Mouse (Mus musculus): Measurements from ENCODE around the gene Akr1c20. TPM values are rescaled to one million over a fixed set of nuclear protein-coding genes. Genes with fewer than 3 reads are reported as not detected.

The Akr1c20 gene
- not detected in 2 replicates for polyA plus RNA-seq (2012; rRNA removed)
- polyA plus RNA-seq (2014; fragmentation: Nextera tagmentation; extraction: Ambion mirVana) = not detected in 2 replicates

- no peaks in the 10 kb centered on the region for H3K9me3 ChIP-seq (ENCODE audit: control insufficient read depth, low read length)
- no peak within 1 kb of the TSS for H3K27ac ChIP-seq (replicated peaks; ENCODE audit: low read depth, low read length)
- H3K4me3 ChIP-seq (replicated peaks; ENCODE audit: low read length) = no peak within 1 kb of the TSS
- no peak for TF ChIP-seq POLR2A (IDR thresholded peaks at IDR 0.05; ENCODE audit: borderline replicate concordance, extremely low read depth, insufficient read depth, insufficient read length)
- ATAC-seq (ENCODE audit: low FRiP score, low read depth) (no peak), DNase-seq (ENCODE audit: low spot score) (no peak)
- H3K36me3 ChIP-seq (ENCODE audit: control insufficient read depth, insufficient read depth, low read length) = no peaks in the 10 kb centered on the region
- H3K4me2 ChIP-seq (replicated peaks; ENCODE audit: low read depth, low read length, severe bottlenecking) = no peak within 1 kb of the TSS
- H3K27me3 ChIP-seq (ENCODE audit: control insufficient read depth, insufficient read depth, low read length) = no peaks in the 10 kb centered on the region
- WGBS = 73% methylated on average over 2 of the region's 2 CpGs
- no peak within 1 kb of the TSS for H3K9ac ChIP-seq (ENCODE audit: low read depth, low read length, severe bottlenecking)
- no peaks in the 10 kb centered on the region for H3K4me1 ChIP-seq (ENCODE audit: control insufficient read depth, insufficient read depth, low read length)
These were observed at the start of gene Akr1c20 for GRCm38 (mm10) chr13:4523201-4523838. Akr1c20 (minus strand) TSS chr13:4523345.

GRCm38 (mm10) chr13:4565996-4566395 lies 42.9 kb upstream of the Akr1c20 start:
- no peak overlapping the region for H3K4me3 ChIP-seq (replicated peaks; ENCODE audit: low read length)
- no peak overlapping the region for H3K9ac ChIP-seq (ENCODE audit: low read depth, low read length, severe bottlenecking)
- H3K27ac ChIP-seq (replicated peaks; ENCODE audit: low read depth, low read length) = no peak overlapping the region
- no peaks in the 10 kb centered on the region for H3K9me3 ChIP-seq (ENCODE audit: control insufficient read depth, low read length)
- H3K27me3 ChIP-seq (ENCODE audit: control insufficient read depth, insufficient read depth, low read length) = no peaks in the 10 kb centered on the region
- no peak for ATAC-seq (ENCODE audit: low FRiP score, low read depth)
- no peaks in the 10 kb centered on the region for H3K36me3 ChIP-seq (ENCODE audit: control insufficient read depth, insufficient read depth, low read length)
- 72% methylated on average over 2 of the region's 2 CpGs for WGBS
- DNase-seq (ENCODE audit: low spot score) = no peak
- H3K4me1 ChIP-seq (ENCODE audit: control insufficient read depth, insufficient read depth, low read length) = no peaks in the 10 kb centered on the region
- H3K4me2 ChIP-seq (replicated peaks; ENCODE audit: low read depth, low read length, severe bottlenecking) = no peak overlapping the region
- no peak for TF ChIP-seq POLR2A (IDR thresholded peaks at IDR 0.05; ENCODE audit: borderline replicate concordance, extremely low read depth, insufficient read depth, insufficient read length)

DNA sequence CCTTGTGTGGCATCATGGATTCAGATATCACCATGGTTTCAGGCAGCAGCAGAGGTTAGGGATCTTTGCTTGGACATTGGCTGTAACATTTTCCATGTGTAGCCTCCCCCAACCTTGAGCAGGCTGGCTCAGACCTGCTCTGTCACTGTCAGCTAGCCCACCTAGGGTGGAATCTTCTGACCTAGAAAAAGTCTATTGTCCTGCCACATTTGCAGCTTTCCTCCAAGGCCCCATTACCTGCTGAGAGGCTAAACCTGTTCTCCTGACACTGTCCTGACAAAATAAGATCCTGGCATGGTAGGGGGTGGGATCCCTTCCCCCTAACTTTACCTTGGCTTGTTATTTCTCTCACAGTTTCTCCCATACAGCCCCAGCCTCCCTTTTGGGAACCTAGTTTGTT lies 37.4 kb upstream of the Akr1c20 start:
- no peak for ATAC-seq (ENCODE audit: low FRiP score, low read depth)
- DNase-seq (ENCODE audit: low spot score) = no peak
- Histone ChIP-seq H3K36me3 (ENCODE audit: control insufficient read depth, insufficient read depth, low read length) (no peaks in the 10 kb centered on the region), H3K4me3 (replicated peaks; ENCODE audit: low read length) (no peak overlapping the region), H3K9ac (ENCODE audit: low read depth, low read length, severe bottlenecking) (no peak overlapping the region), H3K27me3 (ENCODE audit: control insufficient read depth, insufficient read depth, low read length) (no peaks in the 10 kb centered on the region), H3K4me1 (ENCODE audit: control insufficient read depth, insufficient read depth, low read length) (no peaks in the 10 kb centered on the region), H3K9me3 (ENCODE audit: control insufficient read depth, low read length) (no peaks in the 10 kb centered on the region), H3K27ac (replicated peaks; ENCODE audit: low read depth, low read length) (no peak overlapping the region), H3K4me2 (replicated peaks; ENCODE audit: low read depth, low read length, severe bottlenecking) (no peak overlapping the region)
- no peak for TF ChIP-seq POLR2A (IDR thresholded peaks at IDR 0.05; ENCODE audit: borderline replicate concordance, extremely low read depth, insufficient read depth, insufficient read length)

DNA sequence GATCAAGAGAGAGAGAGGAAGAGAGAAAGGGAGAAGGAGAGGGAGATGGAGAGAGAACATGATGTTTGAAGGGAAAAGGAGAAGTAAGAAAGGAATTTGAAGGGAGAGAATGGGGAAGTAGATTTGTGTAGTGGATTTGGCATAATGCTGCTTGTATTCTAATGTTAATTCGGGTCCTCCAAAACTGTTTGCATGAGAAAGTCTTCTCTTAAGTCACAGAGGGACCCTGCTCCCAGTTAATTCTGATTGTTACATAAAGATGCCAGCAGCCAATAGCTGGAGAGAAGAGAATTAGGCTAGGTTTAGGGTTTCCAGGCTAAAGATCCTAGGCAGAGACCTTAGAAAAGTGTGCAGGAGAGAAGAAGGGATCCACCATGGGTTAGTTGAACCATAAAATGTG lies 36.0 kb upstream of the Akr1c20 start:
- 68% methylated on average over 1 of the region's 1 CpGs for WGBS
- Histone ChIP-seq H3K27me3 (ENCODE audit: control insufficient read depth, insufficient read depth, low read length) (no peaks in the 10 kb centered on the region), H3K9me3 (ENCODE audit: control insufficient read depth, low read length) (no peaks in the 10 kb centered on the region), H3K4me2 (replicated peaks; ENCODE audit: low read depth, low read length, severe bottlenecking) (no peak overlapping the region), H3K4me3 (replicated peaks; ENCODE audit: low read length) (no peak overlapping the region), H3K4me1 (ENCODE audit: control insufficient read depth, insufficient read depth, low read length) (no peaks in the 10 kb centered on the region), H3K9ac (ENCODE audit: low read depth, low read length, severe bottlenecking) (no peak overlapping the region), H3K36me3 (ENCODE audit: control insufficient read depth, insufficient read depth, low read length) (no peaks in the 10 kb centered on the region), H3K27ac (replicated peaks; ENCODE audit: low read depth, low read length) (no peak overlapping the region)
- ATAC-seq (ENCODE audit: low FRiP score, low read depth) = no peak
- DNase-seq (ENCODE audit: low spot score) = no peak
- no peak for TF ChIP-seq POLR2A (IDR thresholded peaks at IDR 0.05; ENCODE audit: borderline replicate concordance, extremely low read depth, insufficient read depth, insufficient read length)

DNA sequence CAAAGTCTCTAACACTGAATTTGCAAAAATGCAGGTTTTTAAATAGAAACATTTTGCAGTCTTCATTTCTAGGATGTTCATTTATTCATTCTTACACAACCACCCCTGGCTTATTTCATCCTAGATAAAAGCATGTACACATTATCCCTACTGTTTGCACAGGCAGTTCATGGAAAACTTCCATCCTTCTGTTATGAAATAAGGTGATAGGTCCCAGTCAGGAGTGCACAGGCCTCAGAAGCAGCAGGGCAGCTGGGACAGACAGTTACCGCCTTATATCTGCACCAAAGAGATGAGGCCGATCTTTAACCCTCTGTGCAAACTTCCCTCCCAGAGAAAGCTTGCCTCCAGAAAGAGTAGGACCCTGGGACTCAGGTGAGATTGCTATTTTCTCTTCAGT lies 8.3 kb downstream of the Akr1c20 start:
- 95% methylated on average over 2 of the region's 2 CpGs for WGBS
- Histone ChIP-seq H3K4me1 (ENCODE audit: control insufficient read depth, insufficient read depth, low read length) (no peaks in the 10 kb centered on the region), H3K9ac (ENCODE audit: low read depth, low read length, severe bottlenecking) (no peak overlapping the region), H3K4me2 (replicated peaks; ENCODE audit: low read depth, low read length, severe bottlenecking) (no peak overlapping the region), H3K9me3 (ENCODE audit: control insufficient read depth, low read length) (no peaks in the 10 kb centered on the region), H3K36me3 (ENCODE audit: control insufficient read depth, insufficient read depth, low read length) (no peaks in the 10 kb centered on the region), H3K27ac (replicated peaks; ENCODE audit: low read depth, low read length) (no peak overlapping the region), H3K4me3 (replicated peaks; ENCODE audit: low read length) (no peak overlapping the region), H3K27me3 (ENCODE audit: control insufficient read depth, insufficient read depth, low read length) (no peaks in the 10 kb centered on the region)
- no peak for DNase-seq (ENCODE audit: low spot score)
- no peak for TF ChIP-seq POLR2A (IDR thresholded peaks at IDR 0.05; ENCODE audit: borderline replicate concordance, extremely low read depth, insufficient read depth, insufficient read length)
- no peak for ATAC-seq (ENCODE audit: low FRiP score, low read depth)
